ENCODE assay signal across 16 mouse cellular contexts in genomic region chr14:115580466-115581255, GRCm38 (mm10).
"Had no signal": no experiment of that assay in that cellular context is flagged by ENCODE, and none has a peak within 500 bp of the region (broad histone marks: within the 10 kb centered on the region; RNA-seq: fewer than 3 reads in every experiment).

No protein-coding gene starts in this region.

- H3K36me3 ChIP-seq: liver, embryonic 12.5 days; midbrain, embryonic 13.5 days; midbrain, embryonic 15.5 days; neural tube, embryonic 12.5 days; stomach, embryonic 15.5 days had no signal

- H3K27me3 ChIP-seq: liver, embryonic 12.5 days; megakaryocyte, embryonic 14.5 days; midbrain, embryonic 13.5 days; midbrain, embryonic 15.5 days; neural tube, embryonic 12.5 days; stomach, embryonic 15.5 days had no signal

- H3K4me1 ChIP-seq: liver, embryonic 12.5 days; megakaryocyte, embryonic 14.5 days; midbrain, embryonic 13.5 days; midbrain, embryonic 15.5 days; neural tube, embryonic 12.5 days; stomach, embryonic 15.5 days had no signal

- H3K4me3 ChIP-seq: liver, embryonic 12.5 days; megakaryocyte, embryonic 14.5 days; midbrain, embryonic 13.5 days; midbrain, embryonic 15.5 days; neural tube, embryonic 12.5 days; stomach, embryonic 15.5 days had no signal

- H3K9ac ChIP-seq: liver, embryonic 12.5 days; liver, embryonic 14.5 days; midbrain, embryonic 13.5 days; midbrain, embryonic 15.5 days; neural tube, embryonic 12.5 days; stomach, embryonic 15.5 days had no signal

- ATAC-seq: liver, embryonic 12.5 days; midbrain, embryonic 13.5 days; midbrain, embryonic 15.5 days had no signal

- DNase-seq: lung, adult 2 months; lung, postnatal 10 days; right cerebral cortex, postnatal 14 days; thymus, adult 2 months; thymus, postnatal 25 days; thymus, postnatal 4 days had no signal

- H3K27ac ChIP-seq: liver, embryonic 12.5 days; liver, embryonic 14.5 days; macrophage; midbrain, embryonic 13.5 days; midbrain, embryonic 15.5 days; neural tube, embryonic 12.5 days; stomach, embryonic 15.5 days; stomach, postnatal 0 days had no signal

- H3K4me2 ChIP-seq: liver, embryonic 12.5 days; midbrain, embryonic 11.5 days; midbrain, embryonic 13.5 days; midbrain, embryonic 15.5 days; neural tube, embryonic 12.5 days; stomach, embryonic 15.5 days had no signal

- H3K9me3 ChIP-seq: liver, embryonic 12.5 days; midbrain, embryonic 13.5 days; midbrain, embryonic 15.5 days; neural tube, embryonic 12.5 days; stomach, embryonic 15.5 days had no signal
